Comparison of ENCODE assay signal across 13 mouse cellular contexts in the genomic region with DNA sequence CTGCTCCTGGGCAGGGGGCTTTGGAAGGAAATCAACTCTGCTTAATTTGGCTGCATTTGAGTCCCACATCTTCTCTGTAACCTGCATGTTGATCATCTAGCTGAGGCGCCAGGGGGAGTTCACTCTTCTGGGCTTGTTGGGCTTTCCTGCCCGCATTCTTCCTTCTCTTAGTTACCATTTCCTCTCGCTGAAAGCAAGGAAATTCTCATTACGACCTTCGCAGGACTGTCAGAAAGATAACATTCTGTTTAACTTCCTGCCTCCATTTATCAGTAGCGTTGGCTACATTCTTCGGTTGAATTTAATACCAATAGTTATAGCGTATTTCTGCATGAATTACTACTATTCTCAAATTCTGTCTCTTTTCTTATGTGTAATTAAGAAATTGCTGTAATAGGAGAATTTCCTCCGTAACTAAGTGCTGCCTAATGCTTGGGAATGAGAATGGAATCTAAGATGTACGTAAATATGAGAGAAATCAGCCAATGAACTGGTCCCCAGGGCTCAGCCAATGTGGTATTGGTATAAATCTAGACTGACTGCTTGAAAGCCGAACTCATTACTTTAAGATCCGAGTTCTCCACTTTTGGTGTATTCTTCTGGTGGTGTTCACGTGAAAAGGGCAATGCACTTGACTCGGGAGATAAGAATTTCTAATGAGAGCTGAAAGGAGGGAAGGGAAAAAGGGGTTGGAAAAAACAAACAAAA.
DNase-seq lines count a peak whose midpoint lies in the region; ATAC-seq lines count a peak whose summit lies in the region.
"Had no signal": no experiment of that assay in that cellular context is flagged by ENCODE, and none has a peak within 500 bp of the region (broad histone marks: within the 10 kb centered on the region; RNA-seq: fewer than 3 reads in every experiment).

No protein-coding gene starts in this region.

- H3K9ac ChIP-seq in heart, embryonic 12.5 days: no peak overlapping the region
- no peak overlapping the region for H3K9ac ChIP-seq in lung, embryonic 15.5 days
- H3K9ac ChIP-seq in heart, embryonic 16.5 days (ENCODE audit: low read length): no peak overlapping the region; the same call in 1 of the 2 replicates

- H3K27me3 ChIP-seq in heart, embryonic 12.5 days (replicated peaks): no peaks in the 10 kb centered on the region
- H3K27me3 ChIP-seq in lung, embryonic 15.5 days: no peaks in the 10 kb centered on the region
- H3K27me3 ChIP-seq in heart, embryonic 16.5 days (ENCODE audit: control insufficient read depth, insufficient read depth, low read length): no peaks in the 10 kb centered on the region
- H3K27me3 ChIP-seq in megakaryocyte, embryonic 14.5 days (replicated peaks): no peaks in the 10 kb centered on the region
- H3K27me3 ChIP-seq: Patski had no signal

- peaks cover 12% of the 10 kb centered on the region for H3K36me3 ChIP-seq in heart, embryonic 12.5 days
- 0 out of 2 replicates have a peak, but pooled peaks cover 6% of the 10 kb centered on the region for H3K36me3 ChIP-seq in lung, embryonic 15.5 days
- peaks cover 3% of the 10 kb centered on the region; the same call in 1 of the 2 replicates for H3K36me3 ChIP-seq in heart, embryonic 16.5 days (ENCODE audit: control insufficient read depth, insufficient read depth)
- peaks cover 65% of the 10 kb centered on the region for H3K36me3 ChIP-seq in megakaryocyte, embryonic 14.5 days (replicated peaks; ENCODE audit: low read length)

- ATAC-seq in heart, embryonic 12.5 days (ENCODE audit: insufficient number of reproducible peaks, low FRiP score): peak; percentile 46; the same call in 1 of the 2 replicates
- no peak for ATAC-seq in lung, embryonic 15.5 days (ENCODE audit: borderline replicate concordance, extremely low read depth, low FRiP score, low TSS enrichment)
- ATAC-seq in heart, embryonic 16.5 days (replicated peaks; ENCODE audit: extremely low read depth, insufficient read depth, low FRiP score): no peak; the same call in 1 of the 2 replicates
- ATAC-seq: Patski had no signal

- 35% methylated on average over 14 of the region's 14 CpGs for WGBS in heart, embryonic 12.5 days
- WGBS in lung, embryonic 15.5 days: 35% methylated on average over 14 of the region's 14 CpGs
- WGBS in heart, embryonic 16.5 days: 37% methylated on average over 14 of the region's 14 CpGs

- H3K4me3 ChIP-seq in heart, embryonic 12.5 days: no peak overlapping the region
- no peak overlapping the region for H3K4me3 ChIP-seq in lung, embryonic 15.5 days
- H3K4me3 ChIP-seq in heart, embryonic 16.5 days (ENCODE audit: low read length): no peak overlapping the region
- H3K4me3 ChIP-seq in megakaryocyte, embryonic 14.5 days (replicated peaks): peak overlapping the region; percentile 69

- peak overlapping the region; percentile 87 for H3K27ac ChIP-seq in heart, embryonic 12.5 days (ENCODE audit: poor library complexity, severe bottlenecking)
- peak overlapping the region; percentile 86 for H3K27ac ChIP-seq in lung, embryonic 15.5 days
- peak overlapping the region; percentile 89 for H3K27ac ChIP-seq in heart, embryonic 16.5 days (ENCODE audit: low read length)

- H3K4me2 ChIP-seq in heart, embryonic 12.5 days: peak overlapping the region; percentile 50; the same call in 1 of the 2 replicates
- H3K4me2 ChIP-seq in lung, embryonic 15.5 days: peak overlapping the region; percentile 12; the same call in 1 of the 2 replicates
- peak overlapping the region; percentile 54 for H3K4me2 ChIP-seq in heart, embryonic 16.5 days (ENCODE audit: low read depth, low read length)

- H3K9me3 ChIP-seq in heart, embryonic 12.5 days (replicated peaks): no peaks in the 10 kb centered on the region
- H3K9me3 ChIP-seq in lung, embryonic 15.5 days: no peaks in the 10 kb centered on the region
- H3K9me3 ChIP-seq in heart, embryonic 16.5 days (replicated peaks; ENCODE audit: control insufficient read depth, low read length): no peaks in the 10 kb centered on the region
- no peaks in the 10 kb centered on the region for H3K9me3 ChIP-seq in megakaryocyte, embryonic 14.5 days

- no peak for DNase-seq in heart, postnatal 14 days
- DNase-seq in lung, postnatal 10 days: no peak
- DNase-seq in ovary, adult 18-20 months (ENCODE audit: low spot score): no peak
- no peak for DNase-seq in right cerebral cortex, postnatal 14 days
- DNase-seq: adrenal gland, postnatal 25 days; cerebellum, adult 2 months; layer of hippocampus, postnatal 36 days; lung, adult 2 months had no signal

- peaks cover 76% of the 10 kb centered on the region for H3K4me1 ChIP-seq in heart, embryonic 12.5 days (replicated peaks)
- peaks cover 52% of the 10 kb centered on the region for H3K4me1 ChIP-seq in lung, embryonic 15.5 days
- peaks cover 66% of the 10 kb centered on the region for H3K4me1 ChIP-seq in heart, embryonic 16.5 days (ENCODE audit: control insufficient read depth, insufficient read depth, low read length)
- H3K4me1 ChIP-seq in megakaryocyte, embryonic 14.5 days: peaks cover 88% of the 10 kb centered on the region

- intact Hi-C loops in heart, postnatal 14 days (cut with DNase I): no loop called here
